Mouse (Mus musculus) brown adipose tissue, adult 24 weeks (tissue): ENCODE measurements around the gene Gm11011. TPM values are rescaled to one million over a fixed set of nuclear protein-coding genes. Genes with fewer than 3 reads are reported as not detected.

Experiments
- H3K27ac ChIP-seq: fragments of 200-500 bp; replicated peaks from 2 replicates; pipeline ENCODE4 v1.5.1; 2012; ENCODE audit warnings: low read depth, mild to moderate bottlenecking, low read length
- H3K4me1 ChIP-seq: fragments of 200-500 bp; 2 replicates; pipeline ENCODE4 v1.6.1; 2012; ENCODE audit warnings: low read length, mixed read lengths; ENCODE audit not compliant: control insufficient read depth, insufficient read depth, insufficient read length
- H3K4me3 ChIP-seq: fragments of 200-500 bp; 2 replicates; pipeline ENCODE4 v1.5.1; 2012; ENCODE audit warnings: low read depth, mild to moderate bottlenecking, low read length, moderate library complexity; ENCODE audit not compliant: insufficient read depth
- polyA plus RNA-seq: library from polyadenylated mRNA; stranded (reverse); fragments of >200 nt; gene quantifications from 2 replicates; pipeline ENCODE4 v1.2.4, GENCODE M21; 2012; ENCODE audit not compliant: missing spikeins, insufficient read depth, insufficient read length

The Gm11011 gene
- polyA plus RNA-seq, 1 experiment = not detected

GRCm38 (mm10) chr2:169606901-169607678, 19.5 kb upstream of the Gm11011 start:
- H3K27ac ChIP-seq = no peak overlapping the region
- no peaks in the 10 kb centered on the region for H3K4me1 ChIP-seq
- H3K4me3 ChIP-seq = no peak overlapping the region

DNA sequence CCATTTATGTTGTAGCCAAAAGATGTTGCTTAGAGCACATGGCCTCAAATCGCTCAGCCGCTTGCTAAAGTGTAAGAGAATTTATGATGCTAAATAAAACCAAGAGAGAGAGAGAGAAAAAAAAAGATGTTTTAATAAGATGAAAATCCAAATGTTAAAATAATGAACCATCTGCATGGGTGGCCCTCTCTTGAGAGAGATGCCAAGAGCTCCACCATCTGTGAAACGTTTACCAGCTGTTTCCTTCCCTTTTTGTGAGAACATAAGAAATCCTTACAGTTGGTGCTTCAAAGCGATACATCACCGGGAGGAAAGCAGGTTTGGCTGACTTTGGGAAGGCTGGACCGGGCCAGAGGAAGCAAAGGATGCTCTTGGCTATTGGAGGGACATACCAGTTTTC, 12.6 kb upstream of the Gm11011 start:
- no peak overlapping the region for H3K4me3 ChIP-seq
- no peak overlapping the region for H3K27ac ChIP-seq
- no peaks in the 10 kb centered on the region for H3K4me1 ChIP-seq

DNA sequence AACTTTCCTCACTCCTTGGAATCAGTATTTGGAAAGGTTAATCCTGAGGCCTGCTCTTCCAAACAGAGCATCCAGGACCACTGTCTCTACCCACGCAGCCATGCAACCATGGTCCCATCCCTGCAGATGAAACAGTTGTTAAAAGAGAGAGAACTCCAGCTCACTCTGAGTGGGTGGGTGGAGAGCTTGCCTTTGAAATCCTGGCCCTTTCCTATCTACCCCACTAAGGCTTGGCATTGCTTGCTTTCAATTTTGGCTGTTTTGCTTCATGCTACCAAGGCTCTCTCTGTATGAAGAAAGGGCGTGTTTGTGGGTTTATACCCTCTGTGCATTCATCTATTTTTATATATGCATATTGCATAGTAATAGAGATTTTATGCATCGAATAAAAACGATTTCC, 12.0 kb upstream of the Gm11011 start:
- H3K4me1 ChIP-seq = no peaks in the 10 kb centered on the region
- no peak overlapping the region for H3K4me3 ChIP-seq
- no peak overlapping the region for H3K27ac ChIP-seq

GRCm38 (mm10) chr2:169597971-169598370, 10.4 kb upstream of the Gm11011 start:
- Histone ChIP-seq H3K4me3 (no peak overlapping the region), H3K27ac (no peak overlapping the region), H3K4me1 (no peaks in the 10 kb centered on the region)

DNA sequence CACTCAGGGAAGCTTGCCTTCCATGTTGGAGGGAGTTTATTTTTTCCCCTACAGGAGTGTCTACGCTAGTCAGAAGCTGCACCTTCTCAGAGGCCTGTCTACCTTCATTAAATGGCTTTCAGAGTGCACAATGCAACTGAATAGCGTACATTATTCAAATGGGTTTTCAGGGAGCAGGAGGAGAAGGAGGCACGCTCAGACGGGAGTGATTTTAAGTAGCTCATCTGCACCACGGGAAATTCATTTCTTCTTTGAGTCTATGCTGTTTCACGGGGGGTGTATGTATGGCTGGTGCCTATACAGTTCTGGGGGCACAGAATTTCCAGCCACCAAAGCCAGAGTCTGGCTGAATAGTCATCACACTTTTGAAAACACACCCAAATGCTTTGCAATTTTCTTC, 9.8 kb upstream of the Gm11011 start:
- Histone ChIP-seq H3K4me1 (no peaks in the 10 kb centered on the region), H3K27ac (no peak overlapping the region), H3K4me3 (no peak overlapping the region)

- no peaks in the 10 kb centered on the region for H3K4me1 ChIP-seq
- H3K27ac ChIP-seq = no peak overlapping the region
- no peak overlapping the region for H3K4me3 ChIP-seq
Observed at GRCm38 (mm10) chr2:169593742-169594141, 6.2 kb upstream of the Gm11011 start.

DNA sequence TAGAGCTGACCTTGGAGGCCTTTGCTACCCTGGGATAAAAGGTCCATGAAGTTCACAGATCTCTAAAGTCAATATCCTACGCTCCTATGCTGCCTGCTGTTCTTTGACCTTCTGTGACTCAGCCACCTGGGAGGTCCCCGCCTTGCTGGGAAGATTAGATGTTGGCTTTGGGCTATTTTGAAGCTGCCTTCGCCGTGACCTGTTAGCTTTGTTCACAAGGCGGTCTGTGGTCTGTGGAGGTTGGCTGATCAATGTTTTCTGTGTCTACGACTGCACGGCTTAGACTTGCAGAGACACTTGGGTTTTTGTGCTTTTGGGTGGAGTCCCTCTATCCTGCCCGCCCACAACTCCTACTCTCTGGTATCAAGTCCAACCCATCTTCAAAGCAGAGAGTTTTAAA, 2.9 kb upstream of the Gm11011 start:
- no peak overlapping the region for H3K4me3 ChIP-seq
- H3K27ac ChIP-seq = no peak overlapping the region
- H3K4me1 ChIP-seq = no peaks in the 10 kb centered on the region

- Histone ChIP-seq H3K4me1 (no peaks in the 10 kb centered on the region), H3K27ac (no peak overlapping the region)
Observed at GRCm38 (mm10) chr2:169589697-169590096, 2.2 kb upstream of the Gm11011 start.

DNA sequence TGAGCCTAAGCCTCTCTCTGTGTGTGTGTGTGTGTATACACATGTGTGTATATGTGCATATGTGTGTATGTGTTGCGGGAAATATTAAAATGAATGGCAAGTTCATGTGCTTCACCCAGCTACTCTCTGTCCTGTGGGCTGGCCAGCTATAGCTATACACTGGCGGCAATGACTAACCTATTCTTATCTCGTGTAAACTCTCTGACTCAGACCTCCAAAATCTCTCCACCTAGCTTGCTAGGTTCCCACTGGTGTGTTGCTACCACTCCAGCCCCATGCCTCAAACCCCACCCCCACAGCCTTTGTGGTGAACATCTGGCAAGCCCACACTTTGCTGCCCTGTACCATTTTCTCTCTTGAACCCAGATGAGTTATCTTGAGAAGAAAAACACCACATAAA, 857 bp downstream of the Gm11011 start:
- Histone ChIP-seq H3K27ac (no peak overlapping the region), H3K4me1 (no peaks in the 10 kb centered on the region), H3K4me3 (no peak overlapping the region)

More at GRCm38 (mm10) chr2:169589697-169590096, 2.2 kb upstream of the Gm11011 start:
- H3K4me3 ChIP-seq = no peak overlapping the region

GRCm38 (mm10) chr2:169585631-169586285, 1.8 kb downstream of the Gm11011 start:
- no peaks in the 10 kb centered on the region for H3K4me1 ChIP-seq
- H3K27ac ChIP-seq = no peak overlapping the region
- H3K4me3 ChIP-seq = no peak overlapping the region

GRCm38 (mm10) chr2:169584745-169585456, 2.6 kb downstream of the Gm11011 start:
- H3K4me3 ChIP-seq = no peak overlapping the region
- no peaks in the 10 kb centered on the region for H3K4me1 ChIP-seq
- no peak overlapping the region for H3K27ac ChIP-seq

GRCm38 (mm10) chr2:169583476-169583875, 4.1 kb downstream of the Gm11011 start:
- no peaks in the 10 kb centered on the region for H3K4me1 ChIP-seq
- H3K4me3 ChIP-seq = no peak overlapping the region
- no peak overlapping the region for H3K27ac ChIP-seq

GRCm38 (mm10) chr2:169577508-169578196, 9.9 kb downstream of the Gm11011 start:
- Histone ChIP-seq H3K4me3 (no peak overlapping the region), H3K27ac (no peak overlapping the region), H3K4me1 (no peaks in the 10 kb centered on the region)

GRCm38 (mm10) chr2:169570063-169570462, 17.5 kb downstream of the Gm11011 start:
- Histone ChIP-seq H3K4me1 (no peaks in the 10 kb centered on the region), H3K27ac (no peak overlapping the region)

GRCm38 (mm10) chr2:169566159-169566558, 21.4 kb downstream of the Gm11011 start:
- H3K4me3 ChIP-seq = no peak overlapping the region
- no peak overlapping the region for H3K27ac ChIP-seq
- no peaks in the 10 kb centered on the region for H3K4me1 ChIP-seq

More at GRCm38 (mm10) chr2:169570063-169570462, 17.5 kb downstream of the Gm11011 start:
- no peak overlapping the region for H3K4me3 ChIP-seq
